Mouse (Mus musculus): Measurements from ENCODE around the gene Dpysl4. TPM values are rescaled to one million over a fixed set of nuclear protein-coding genes. Genes with fewer than 3 reads are reported as not detected.

The Dpysl4 gene
- polyA plus RNA-seq, 2 experiments = 21.6 to 26.4 TPM

DNA sequence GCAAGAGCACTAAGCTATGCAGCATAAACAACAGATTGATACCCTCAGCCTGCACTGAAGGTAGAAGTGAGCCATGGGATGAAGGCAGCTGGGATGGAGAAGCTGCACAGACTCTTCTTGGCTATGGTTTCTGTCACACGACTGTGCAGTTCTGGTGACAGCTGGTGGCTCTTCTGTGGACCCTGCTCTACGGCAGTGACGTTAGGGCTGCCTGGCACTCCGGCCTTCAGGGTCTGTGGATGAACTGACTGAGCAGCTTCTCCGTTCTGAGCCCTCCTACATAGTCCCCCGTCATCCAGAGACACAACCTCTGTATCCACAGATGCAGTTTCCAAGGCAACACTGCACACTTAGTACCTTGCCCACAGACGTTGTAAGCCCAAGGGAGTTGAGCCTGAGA is 40.7 kb downstream of the Dpysl4 start:
- ATAC-seq (ENCODE audit: low FRiP score, low read depth) (no peak), DNase-seq (ENCODE audit: low spot score) (no peak)
- H3K9me3 ChIP-seq (ENCODE audit: control insufficient read depth, low read length) = no peaks in the 10 kb centered on the region
- no peaks in the 10 kb centered on the region for H3K36me3 ChIP-seq (ENCODE audit: control insufficient read depth, insufficient read depth, low read length)
- 72% methylated on average over 7 of the region's 7 CpGs for WGBS
- H3K4me3 ChIP-seq (replicated peaks; ENCODE audit: low read length) = no peak overlapping the region
- H3K27me3 ChIP-seq (ENCODE audit: control insufficient read depth, insufficient read depth, low read length) = no peaks in the 10 kb centered on the region
- no peak overlapping the region for H3K9ac ChIP-seq (ENCODE audit: low read depth, low read length, severe bottlenecking)
- H3K27ac ChIP-seq (replicated peaks; ENCODE audit: low read depth, low read length) = no peak overlapping the region
- no peak for TF ChIP-seq POLR2A (IDR thresholded peaks at IDR 0.05; ENCODE audit: borderline replicate concordance, extremely low read depth, insufficient read depth, insufficient read length)
- H3K4me1 ChIP-seq (ENCODE audit: control insufficient read depth, insufficient read depth, low read length) = peaks cover 7% of the 10 kb centered on the region; the same call in 1 of the 2 replicates
- no peak overlapping the region for H3K4me2 ChIP-seq (replicated peaks; ENCODE audit: low read depth, low read length, severe bottlenecking)

GRCm38 (mm10) chr7:139128994-139129393 is 43.2 kb downstream of the Dpysl4 start:
- Histone ChIP-seq H3K4me2 (replicated peaks; ENCODE audit: low read depth, low read length, severe bottlenecking) (no peak overlapping the region), H3K27me3 (ENCODE audit: control insufficient read depth, insufficient read depth, low read length) (no peaks in the 10 kb centered on the region), H3K27ac (replicated peaks; ENCODE audit: low read depth, low read length) (no peak overlapping the region), H3K4me3 (replicated peaks; ENCODE audit: low read length) (no peak overlapping the region), H3K4me1 (ENCODE audit: control insufficient read depth, insufficient read depth, low read length) (peaks cover 7% of the 10 kb centered on the region; the same call in 1 of the 2 replicates), H3K36me3 (ENCODE audit: control insufficient read depth, insufficient read depth, low read length) (no peaks in the 10 kb centered on the region), H3K9me3 (ENCODE audit: control insufficient read depth, low read length) (no peaks in the 10 kb centered on the region), H3K9ac (ENCODE audit: low read depth, low read length, severe bottlenecking) (no peak overlapping the region)
- TF ChIP-seq POLR2A (IDR thresholded peaks at IDR 0.05; ENCODE audit: borderline replicate concordance, extremely low read depth, insufficient read depth, insufficient read length) = no peak
- no peak for ATAC-seq (ENCODE audit: low FRiP score, low read depth)
- 70% methylated on average over 4 of the region's 4 CpGs for WGBS
- no peak for DNase-seq (ENCODE audit: low spot score)

GRCm38 (mm10) chr7:139130361-139130760 is 44.6 kb downstream of the Dpysl4 start:
- no peaks in the 10 kb centered on the region for H3K36me3 ChIP-seq (ENCODE audit: control insufficient read depth, insufficient read depth, low read length)
- WGBS = 10% methylated on average over 3 of the region's 6 CpGs
- ATAC-seq (ENCODE audit: low FRiP score, low read depth) (no peak), DNase-seq (ENCODE audit: low spot score) (peak; percentile 23)
- no peak for TF ChIP-seq POLR2A (IDR thresholded peaks at IDR 0.05; ENCODE audit: borderline replicate concordance, extremely low read depth, insufficient read depth, insufficient read length)
- H3K4me1 ChIP-seq (ENCODE audit: control insufficient read depth, insufficient read depth, low read length) = peaks cover 7% of the 10 kb centered on the region; the same call in 1 of the 2 replicates
- H3K4me2 ChIP-seq (replicated peaks; ENCODE audit: low read depth, low read length, severe bottlenecking) = no peak overlapping the region
- H3K9me3 ChIP-seq (ENCODE audit: control insufficient read depth, low read length) = no peaks in the 10 kb centered on the region
- H3K4me3 ChIP-seq (replicated peaks; ENCODE audit: low read length) = no peak overlapping the region
- no peak overlapping the region for H3K9ac ChIP-seq (ENCODE audit: low read depth, low read length, severe bottlenecking)
- no peak overlapping the region for H3K27ac ChIP-seq (replicated peaks; ENCODE audit: low read depth, low read length)
- no peaks in the 10 kb centered on the region for H3K27me3 ChIP-seq (ENCODE audit: control insufficient read depth, insufficient read depth, low read length)

- ATAC-seq (ENCODE audit: low FRiP score, low read depth) (no peak), DNase-seq (ENCODE audit: low spot score) (no peak)
- Histone ChIP-seq H3K36me3 (ENCODE audit: control insufficient read depth, insufficient read depth, low read length) (no peaks in the 10 kb centered on the region), H3K9me3 (ENCODE audit: control insufficient read depth, low read length) (no peaks in the 10 kb centered on the region), H3K4me3 (replicated peaks; ENCODE audit: low read length) (no peak overlapping the region), H3K4me1 (ENCODE audit: control insufficient read depth, insufficient read depth, low read length) (peaks cover 7% of the 10 kb centered on the region; the same call in 1 of the 2 replicates), H3K9ac (ENCODE audit: low read depth, low read length, severe bottlenecking) (no peak overlapping the region), H3K27ac (replicated peaks; ENCODE audit: low read depth, low read length) (no peak overlapping the region), H3K4me2 (replicated peaks; ENCODE audit: low read depth, low read length, severe bottlenecking) (no peak overlapping the region), H3K27me3 (ENCODE audit: control insufficient read depth, insufficient read depth, low read length) (no peaks in the 10 kb centered on the region)
- WGBS = 63% methylated on average over 8 of the region's 8 CpGs
- TF ChIP-seq POLR2A (IDR thresholded peaks at IDR 0.05; ENCODE audit: borderline replicate concordance, extremely low read depth, insufficient read depth, insufficient read length) = no peak
Observed at GRCm38 (mm10) chr7:139131538-139131937, 45.7 kb downstream of the Dpysl4 start.

- Histone ChIP-seq H3K27me3 (ENCODE audit: control insufficient read depth, insufficient read depth, low read length) (no peaks in the 10 kb centered on the region), H3K4me1 (ENCODE audit: control insufficient read depth, insufficient read depth, low read length) (peaks cover 7% of the 10 kb centered on the region; the same call in 1 of the 2 replicates), H3K27ac (replicated peaks; ENCODE audit: low read depth, low read length) (no peak overlapping the region), H3K4me3 (replicated peaks; ENCODE audit: low read length) (no peak overlapping the region), H3K9ac (ENCODE audit: low read depth, low read length, severe bottlenecking) (no peak overlapping the region), H3K4me2 (replicated peaks; ENCODE audit: low read depth, low read length, severe bottlenecking) (no peak overlapping the region), H3K36me3 (ENCODE audit: control insufficient read depth, insufficient read depth, low read length) (no peaks in the 10 kb centered on the region), H3K9me3 (ENCODE audit: control insufficient read depth, low read length) (no peaks in the 10 kb centered on the region)
- DNase-seq (ENCODE audit: low spot score) = peak; percentile 7
- TF ChIP-seq POLR2A (IDR thresholded peaks at IDR 0.05; ENCODE audit: borderline replicate concordance, extremely low read depth, insufficient read depth, insufficient read length) = no peak
- no peak for ATAC-seq (ENCODE audit: low FRiP score, low read depth)
- WGBS = 72% methylated on average over 3 of the region's 3 CpGs
Observed at GRCm38 (mm10) chr7:139133446-139133845, 47.6 kb downstream of the Dpysl4 start.

DNA sequence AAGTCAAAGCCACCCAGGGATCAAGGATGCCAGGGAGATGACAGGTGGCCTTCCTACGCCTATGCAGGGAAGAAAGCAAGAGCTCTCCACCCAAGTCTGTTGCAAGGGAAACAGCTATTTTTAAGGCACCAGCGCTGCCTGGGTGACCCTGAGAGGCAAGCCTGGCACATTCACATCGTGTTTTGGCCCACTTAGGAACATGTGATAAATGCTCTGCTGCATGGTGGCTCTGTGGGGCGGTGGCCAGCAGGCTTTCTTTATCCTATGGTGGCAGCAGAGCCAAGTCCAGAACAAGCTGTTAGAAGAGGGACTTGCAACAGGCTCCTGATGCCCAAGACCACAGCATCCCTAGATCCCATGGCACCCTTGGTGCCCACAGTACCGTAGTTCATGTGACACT is 49.4 kb downstream of the Dpysl4 start:
- ATAC-seq (ENCODE audit: low FRiP score, low read depth) = no peak

More for the DNA sequence above, 49.4 kb downstream of the Dpysl4 start:
- no peak overlapping the region for H3K9ac ChIP-seq (ENCODE audit: low read depth, low read length, severe bottlenecking)
- TF ChIP-seq POLR2A (IDR thresholded peaks at IDR 0.05; ENCODE audit: borderline replicate concordance, extremely low read depth, insufficient read depth, insufficient read length) = no peak
- no peak overlapping the region for H3K4me2 ChIP-seq (replicated peaks; ENCODE audit: low read depth, low read length, severe bottlenecking)
- WGBS = 83% methylated on average over 5 of the region's 5 CpGs
- no peaks in the 10 kb centered on the region for H3K36me3 ChIP-seq (ENCODE audit: control insufficient read depth, insufficient read depth, low read length)
- no peaks in the 10 kb centered on the region for H3K27me3 ChIP-seq (ENCODE audit: control insufficient read depth, insufficient read depth, low read length)
- H3K27ac ChIP-seq (replicated peaks; ENCODE audit: low read depth, low read length) = no peak overlapping the region
- H3K4me1 ChIP-seq (ENCODE audit: control insufficient read depth, insufficient read depth, low read length) = peaks cover 9% of the 10 kb centered on the region
- no peak overlapping the region for H3K4me3 ChIP-seq (replicated peaks; ENCODE audit: low read length)
- no peak for DNase-seq (ENCODE audit: low spot score)
- no peaks in the 10 kb centered on the region for H3K9me3 ChIP-seq (ENCODE audit: control insufficient read depth, low read length)

All from limb, embryonic 14.5 days (tissue).